Mouse (Mus musculus) lung, adult 2 months (tissue): Measurements from ENCODE around the gene Frs3. TPM values are rescaled to one million over a fixed set of nuclear protein-coding genes. Genes with fewer than 3 reads are reported as not detected.

ENCODE experiments used
- DNase-seq: peaks from one replicate; pipeline ENCODE4 v3.0.0; 2022
- H3K4me1 ChIP-seq: fragments of 200-500 bp; 2 replicates; pipeline ENCODE4 v1.6.1; 2011; ENCODE audit warnings: low read length; ENCODE audit not compliant: control insufficient read depth, insufficient read depth
- H3K4me3 ChIP-seq: fragments of 200-500 bp; replicated peaks from 2 replicates; pipeline ENCODE3; 2011; ENCODE audit warnings: low read depth, mild to moderate bottlenecking, control low read depth, low read length; ENCODE audit errors: extremely low read depth
- CTCF ChIP-seq: fragments of 200-500 bp; IDR thresholded peaks from 2 replicates; pipeline ENCODE4 v1.5.1; 2011; ENCODE audit warnings: mild to moderate bottlenecking, low read length, control low read depth; ENCODE audit not compliant: insufficient read depth
- POLR2A ChIP-seq: fragments of 200-500 bp; IDR thresholded peaks from 2 replicates; pipeline ENCODE4 v1.6.1; 2011; ENCODE audit warnings: low read depth, mild to moderate bottlenecking, control low read depth, low read length, borderline replicate concordance; ENCODE audit errors: extremely low read depth
- WGBS: fragments of 180-500 bp; shearing (Covaris S2); methylation state at CpG from one replicate; pipeline ENCODE4 v1.1.7; 2018; 5-methylcytosine and 5-hydroxymethylcytosine counted together
- polyA plus RNA-seq: library from polyadenylated mRNA; depleted of rRNA; stranded (reverse); fragments of >200 nt; gene quantifications from 2 replicates; pipeline ENCODE4 v1.2.3, GENCODE M21; 2012; rRNA removed

The Frs3 gene
- polyA plus RNA-seq, 1 experiment, result 17.2 TPM

GRCm38 (mm10) chr17:47750101-47750500 is 61.3 kb downstream of the Frs3 start:
- no peak overlapping the region for H3K4me3 ChIP-seq
- TF ChIP-seq CTCF, result no peak
- TF ChIP-seq POLR2A, result no peak
- peaks cover 9% of the 10 kb centered on the region for H3K4me1 ChIP-seq
- 67% methylated on average over 6 of the region's 6 CpGs for WGBS
- no peak for DNase-seq

- no peak for DNase-seq
- no peak for TF ChIP-seq POLR2A
- no peak for TF ChIP-seq CTCF
- peaks cover 9% of the 10 kb centered on the region for H3K4me1 ChIP-seq
- H3K4me3 ChIP-seq, result no peak overlapping the region
- WGBS, result 78% methylated on average over 5 of the region's 5 CpGs
Observed at GRCm38 (mm10) chr17:47751811-47752210, 63.0 kb downstream of the Frs3 start.

- no peak for DNase-seq
- Histone ChIP-seq H3K4me3 (no peak overlapping the region), H3K4me1 (peaks cover 12% of the 10 kb centered on the region)
- TF ChIP-seq CTCF (no peak), POLR2A (no peak)
- WGBS, result 70% methylated on average over 8 of the region's 8 CpGs
Observed at GRCm38 (mm10) chr17:47753130-47753775, 64.4 kb downstream of the Frs3 start.

Other genes starting within 250 kb of the Frs3 start
- gene Taf8, start 186.7 kb upstream of the Frs3 start, polyA plus RNA-seq, result 25.7 and 32.2 TPM in 2 replicates
- 202 and 229 TPM in 2 replicates for gene Ccnd3, start 184.0 kb upstream of the Frs3 start, polyA plus RNA-seq
- gene Bysl, start 77.5 kb upstream of the Frs3 start, polyA plus RNA-seq, result 7.4 and 9.8 TPM in 2 replicates
- 20.0 and 27.3 TPM in 2 replicates for gene Med20, start 77.4 kb upstream of the Frs3 start, polyA plus RNA-seq
- gene Gm20517, start 77.4 kb upstream of the Frs3 start, polyA plus RNA-seq, result 0.45 and 0.52 TPM in 2 replicates
- gene Usp49, start 58.3 kb upstream of the Frs3 start, polyA plus RNA-seq, result 6.4 and 6.7 TPM in 2 replicates
- 94.7 and 101 TPM in 2 replicates for gene Tomm6, start 644 bp upstream of the Frs3 start, polyA plus RNA-seq
- gene Gm21981, start 5.4 kb downstream of the Frs3 start, polyA plus RNA-seq, result 0.72 and 0.87 TPM in 2 replicates
- 3.3 and 3.9 TPM in 2 replicates for gene Prickle4, start 5.7 kb downstream of the Frs3 start, polyA plus RNA-seq
- 1.9 and 2.0 TPM in 2 replicates for gene Pgc, start 37.8 kb downstream of the Frs3 start, polyA plus RNA-seq
- 43.4 and 51.1 TPM in 2 replicates for gene Tfeb, start 48.0 kb downstream of the Frs3 start, polyA plus RNA-seq
- gene Mdfi, start 145.7 kb downstream of the Frs3 start, polyA plus RNA-seq, result 38.8 and 51.1 TPM in 2 replicates
- 100 and 117 TPM in 2 replicates for gene Foxp4, start 235.6 kb downstream of the Frs3 start, polyA plus RNA-seq